Mouse (Mus musculus) bone marrow, adult 2 months (tissue): ENCODE measurements around the gene Tmem258.

ENCODE experiments used
- CTCF ChIP-seq: fragments of 200-500 bp; IDR thresholded peaks from 2 replicates; pipeline ENCODE4 v1.5.1; 2011; ENCODE audit warnings: low read length, control low read depth; ENCODE audit not compliant: control insufficient read depth, insufficient read depth
- POLR2A ChIP-seq: fragments of 200-500 bp; IDR thresholded peaks from 2 replicates; pipeline ENCODE4 v1.6.1; 2011; ENCODE audit warnings: low read depth, mild to moderate bottlenecking, control low read depth, low read length, borderline replicate concordance; ENCODE audit not compliant: control insufficient read depth

DNA sequence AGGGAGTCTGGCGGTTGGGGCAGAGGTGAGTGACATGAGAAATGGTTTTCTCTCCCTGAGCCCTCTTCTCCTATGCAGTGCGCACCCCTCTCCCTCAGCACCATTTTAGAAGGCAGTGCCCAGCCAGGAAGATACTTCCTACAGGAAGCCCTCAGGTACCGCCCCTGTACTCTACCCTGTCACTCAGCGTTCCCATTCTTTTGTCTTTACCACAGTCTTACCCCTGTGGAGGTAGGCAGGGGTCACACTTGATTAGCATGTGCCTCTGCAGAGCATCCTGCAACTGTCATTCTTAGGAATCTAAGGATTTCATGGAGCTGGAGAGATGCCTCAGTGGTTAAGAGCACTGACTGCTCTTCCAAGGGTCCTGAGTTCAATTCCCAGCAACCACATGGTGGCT is 19.7 kb downstream of the Tmem258 start:
- no peak for TF ChIP-seq CTCF
- no peak for TF ChIP-seq POLR2A
